Mouse (Mus musculus): Measurements from ENCODE around the gene Tmem131l. TPM values are rescaled to one million over a fixed set of nuclear protein-coding genes. Genes with fewer than 3 reads are reported as not detected.

Gene Tmem131l
- polyA plus RNA-seq, 1 experiment from 2014 or later, result 15.5 TPM

DNA sequence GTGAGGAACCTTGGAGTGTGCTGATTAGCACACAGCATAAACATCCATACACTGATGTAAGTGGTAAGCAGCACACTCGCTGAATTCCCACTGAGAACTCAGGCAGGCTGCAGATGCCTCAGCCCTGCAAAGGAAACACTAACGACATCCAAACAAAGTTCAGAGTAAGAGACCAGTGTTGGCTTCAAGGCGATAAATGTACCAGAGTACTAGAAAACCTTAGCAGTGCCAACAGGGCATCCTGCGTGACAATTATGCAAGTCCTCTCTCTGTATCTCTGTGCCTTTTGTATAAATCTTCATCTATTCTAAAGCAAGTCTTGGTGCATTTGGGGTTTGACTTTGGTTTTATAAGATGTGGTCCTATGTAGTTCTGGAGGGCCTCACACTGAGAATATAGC lies 11.0 kb downstream of the Tmem131l start:
- Histone ChIP-seq H3K4me2 (replicated peaks; ENCODE audit: low read depth) (no peak overlapping the region), H3K4me3 (ENCODE audit: low read depth, low read length) (no peak overlapping the region), H3K9me3 (ENCODE audit: control insufficient read depth, low read length) (no peaks in the 10 kb centered on the region), H3K27me3 (ENCODE audit: control insufficient read depth, insufficient read depth, low read length) (no peaks in the 10 kb centered on the region), H3K27ac (replicated peaks) (no peak overlapping the region), H3K4me1 (replicated peaks; ENCODE audit: control insufficient read depth, insufficient read depth) (peaks cover 4% of the 10 kb centered on the region; the same call in 1 of the 2 replicates), H3K9ac (ENCODE audit: low read length) (no peak overlapping the region), H3K36me3 (ENCODE audit: control insufficient read depth, insufficient read depth, low read length) (peaks cover 7% of the 10 kb centered on the region)
- ATAC-seq (ENCODE audit: low FRiP score, low TSS enrichment), result no peak
- WGBS, result 80% methylated on average over 4 of the region's 4 CpGs
- DNase-seq (ENCODE audit: low spot score), result no peak
- no peak for TF ChIP-seq CTCF (IDR thresholded peaks at IDR 0.05; ENCODE audit: low read depth)
- TF ChIP-seq EP300 (optimal IDR thresholded peaks at IDR 0.05), result no peak

DNA sequence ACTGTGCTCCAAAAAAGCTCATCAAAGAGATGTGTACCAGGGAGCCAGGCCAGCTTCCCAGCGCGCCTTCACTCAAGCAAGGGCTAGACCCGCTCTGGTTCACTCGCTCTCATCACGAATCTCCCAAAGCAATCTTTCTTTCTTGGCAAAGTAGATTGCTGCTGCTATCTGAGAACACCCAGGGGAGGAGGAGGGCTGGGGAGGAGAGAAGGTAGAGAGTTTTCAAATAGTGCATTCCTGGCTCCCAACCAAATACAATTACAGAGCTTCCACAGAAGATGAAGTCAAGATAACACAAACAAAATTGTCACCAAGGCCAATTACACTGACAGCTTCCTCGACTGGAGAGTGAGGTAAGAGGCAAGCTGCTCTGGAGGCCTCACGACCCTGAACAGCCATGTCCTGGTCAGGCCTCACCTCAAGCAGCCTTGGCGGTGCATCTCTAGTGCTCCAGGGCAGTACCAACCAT lies 12.2 kb downstream of the Tmem131l start:
- DNase-seq (ENCODE audit: low spot score), result no peak
- WGBS, result 66% methylated on average over 8 of the region's 8 CpGs

DNA sequence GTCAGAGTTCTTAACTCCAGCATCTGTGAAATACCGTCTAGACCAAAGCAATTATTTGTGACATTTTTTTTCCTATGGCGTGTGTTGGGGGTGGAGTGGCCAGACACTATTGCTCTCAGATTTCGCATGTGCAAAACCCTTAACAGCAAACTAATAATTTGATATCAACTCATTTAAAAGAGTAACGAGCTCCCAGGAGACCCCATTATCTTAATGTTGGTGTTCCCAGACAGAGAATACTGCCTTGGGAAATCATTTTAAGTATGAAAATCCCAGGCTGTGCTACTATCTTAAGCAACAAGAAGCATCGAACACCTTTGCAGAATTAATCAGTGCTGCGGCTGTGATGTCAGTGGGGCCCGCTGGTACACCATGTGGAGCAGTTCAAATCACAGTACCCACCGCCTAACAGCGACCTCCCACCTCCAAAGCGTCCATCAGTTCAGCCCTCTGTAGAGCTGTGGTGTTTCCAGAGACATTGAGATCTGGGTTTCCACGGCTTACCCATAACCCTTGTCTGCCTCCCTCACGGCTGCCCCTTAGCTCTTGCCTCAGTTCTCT lies 15.4 kb downstream of the Tmem131l start:
- Histone ChIP-seq H3K27ac (replicated peaks) (no peak overlapping the region), H3K4me2 (replicated peaks; ENCODE audit: low read depth) (no peak overlapping the region), H3K4me1 (replicated peaks; ENCODE audit: control insufficient read depth, insufficient read depth) (peaks cover 7% of the 10 kb centered on the region), H3K9me3 (ENCODE audit: control insufficient read depth, low read length) (no peaks in the 10 kb centered on the region), H3K4me3 (ENCODE audit: low read depth, low read length) (no peak overlapping the region), H3K9ac (ENCODE audit: low read length) (no peak overlapping the region), H3K27me3 (ENCODE audit: control insufficient read depth, insufficient read depth, low read length) (no peaks in the 10 kb centered on the region), H3K36me3 (ENCODE audit: control insufficient read depth, insufficient read depth, low read length) (peaks cover 7% of the 10 kb centered on the region)
- no peak for DNase-seq (ENCODE audit: low spot score)
- WGBS, result 84% methylated on average over 12 of the region's 12 CpGs
- TF ChIP-seq EP300 (optimal IDR thresholded peaks at IDR 0.05), result no peak
- TF ChIP-seq CTCF (IDR thresholded peaks at IDR 0.05; ENCODE audit: low read depth), result no peak
- no peak for ATAC-seq (ENCODE audit: low FRiP score, low TSS enrichment)

More for the DNA sequence above, 12.2 kb downstream of the Tmem131l start:
- Histone ChIP-seq H3K4me2 (replicated peaks; ENCODE audit: low read depth) (no peak overlapping the region), H3K9me3 (ENCODE audit: control insufficient read depth, low read length) (no peaks in the 10 kb centered on the region), H3K9ac (ENCODE audit: low read length) (no peak overlapping the region), H3K36me3 (ENCODE audit: control insufficient read depth, insufficient read depth, low read length) (peaks cover 7% of the 10 kb centered on the region), H3K27me3 (ENCODE audit: control insufficient read depth, insufficient read depth, low read length) (no peaks in the 10 kb centered on the region), H3K4me3 (ENCODE audit: low read depth, low read length) (no peak overlapping the region), H3K27ac (replicated peaks) (no peak overlapping the region), H3K4me1 (replicated peaks; ENCODE audit: control insufficient read depth, insufficient read depth) (no peaks in the 10 kb centered on the region)
- TF ChIP-seq CTCF (IDR thresholded peaks at IDR 0.05; ENCODE audit: low read depth) (no peak), EP300 (optimal IDR thresholded peaks at IDR 0.05) (no peak)
- ATAC-seq (ENCODE audit: low FRiP score, low TSS enrichment), result no peak

DNA sequence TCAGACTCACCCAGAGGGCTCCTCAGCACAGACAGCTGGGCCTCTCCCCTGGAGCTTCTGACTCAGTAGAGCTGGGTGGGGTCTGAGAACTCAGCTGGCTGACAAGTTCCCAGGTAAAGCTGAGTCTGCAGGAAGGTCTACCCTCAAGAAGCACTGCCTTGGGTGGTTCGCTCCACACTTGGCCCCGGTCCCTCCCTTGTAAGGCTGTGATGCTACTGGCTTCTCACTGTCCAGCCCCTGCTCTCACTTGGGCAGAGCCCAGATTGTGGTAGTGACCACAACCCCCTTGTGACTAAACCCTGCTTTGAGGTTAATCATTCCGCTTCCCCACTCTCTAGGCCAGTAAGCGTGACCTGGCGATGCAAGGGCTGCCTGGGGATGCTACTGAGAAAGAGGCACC lies 17.3 kb downstream of the Tmem131l start:
- peak; percentile 52 for DNase-seq (ENCODE audit: low spot score)
- TF ChIP-seq EP300 (optimal IDR thresholded peaks at IDR 0.05), result no peak
- peak; percentile 79 for ATAC-seq (ENCODE audit: low FRiP score, low TSS enrichment)

DNA sequence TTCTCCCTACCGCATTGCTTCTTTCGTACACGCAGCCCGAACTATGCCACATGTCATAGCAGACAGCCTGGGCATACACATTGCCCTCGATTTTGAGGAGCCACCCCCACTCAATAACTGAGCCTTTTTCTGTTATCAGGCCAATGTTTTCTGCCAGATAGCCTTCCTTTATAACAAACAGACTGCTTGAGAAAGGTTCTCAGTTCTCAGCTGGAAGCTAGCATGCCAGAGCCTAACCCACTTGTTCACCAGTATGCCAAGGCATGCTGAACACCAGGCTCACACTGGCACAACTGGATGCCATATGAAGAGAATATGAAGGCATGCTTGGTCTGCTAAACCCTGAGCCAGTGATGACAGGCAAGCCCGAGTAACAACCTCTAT lies 17.8 kb downstream of the Tmem131l start:
- Histone ChIP-seq H3K36me3 (ENCODE audit: control insufficient read depth, insufficient read depth, low read length) (no peaks in the 10 kb centered on the region), H3K9me3 (ENCODE audit: control insufficient read depth, low read length) (no peaks in the 10 kb centered on the region), H3K4me2 (replicated peaks; ENCODE audit: low read depth) (no peak overlapping the region), H3K4me3 (ENCODE audit: low read depth, low read length) (no peak overlapping the region), H3K9ac (ENCODE audit: low read length) (no peak overlapping the region), H3K27me3 (ENCODE audit: control insufficient read depth, insufficient read depth, low read length) (no peaks in the 10 kb centered on the region), H3K27ac (replicated peaks) (peak overlapping the region; percentile 81), H3K4me1 (replicated peaks; ENCODE audit: control insufficient read depth, insufficient read depth) (peaks cover 7% of the 10 kb centered on the region)
- WGBS, result 47% methylated on average over 6 of the region's 6 CpGs
- TF ChIP-seq EP300 (optimal IDR thresholded peaks at IDR 0.05) (no peak), CTCF (IDR thresholded peaks at IDR 0.05; ENCODE audit: low read depth) (no peak)
- DNase-seq (ENCODE audit: low spot score) (no peak), ATAC-seq (ENCODE audit: low FRiP score, low TSS enrichment) (peak; percentile 58)

More for the DNA sequence above, 17.3 kb downstream of the Tmem131l start:
- 65% methylated on average over 5 of the region's 5 CpGs for WGBS
- Histone ChIP-seq H3K9me3 (ENCODE audit: control insufficient read depth, low read length) (no peaks in the 10 kb centered on the region), H3K4me1 (replicated peaks; ENCODE audit: control insufficient read depth, insufficient read depth) (peaks cover 7% of the 10 kb centered on the region), H3K36me3 (ENCODE audit: control insufficient read depth, insufficient read depth, low read length) (no peaks in the 10 kb centered on the region), H3K27ac (replicated peaks) (peak overlapping the region; percentile 81), H3K27me3 (ENCODE audit: control insufficient read depth, insufficient read depth, low read length) (no peaks in the 10 kb centered on the region), H3K4me3 (ENCODE audit: low read depth, low read length) (no peak overlapping the region), H3K4me2 (replicated peaks; ENCODE audit: low read depth) (no peak overlapping the region), H3K9ac (ENCODE audit: low read length) (no peak overlapping the region)

All from stomach, postnatal 0 days (tissue).